Mouse (Mus musculus) cerebellum, adult 2 months (tissue): ENCODE data around the gene Anp32e. TPM values are rescaled to one million over a fixed set of nuclear protein-coding genes. Genes with fewer than 3 reads are reported as not detected.

Source experiments
- DNase-seq, 2 experiments: peaks; one replicate each; pipeline ENCODE4 v3.0.0; 2021
- H3K27ac ChIP-seq: fragments of 200-500 bp; 2 replicates; pipeline ENCODE4 v1.5.1; 2012; ENCODE audit warnings: low read length, control low read depth, inconsistent platforms; ENCODE audit not compliant: insufficient read depth
- H3K27me3 ChIP-seq: fragments of 200-500 bp; 2 replicates; pipeline ENCODE4 v1.6.1; 2012; ENCODE audit warnings: inconsistent platforms, mild to moderate bottlenecking, low read length, moderate library complexity; ENCODE audit not compliant: control insufficient read depth, insufficient read depth
- H3K4me1 ChIP-seq: fragments of 200-500 bp; 2 replicates; pipeline ENCODE4 v1.6.1; 2011; ENCODE audit warnings: low read length; ENCODE audit not compliant: control insufficient read depth, insufficient read depth
- H3K4me3 ChIP-seq: fragments of 200-500 bp; replicated peaks from 2 replicates; pipeline ENCODE3; 2011; ENCODE audit warnings: mild to moderate bottlenecking, low read depth, low read length, control low read depth; ENCODE audit not compliant: insufficient read depth
- CTCF ChIP-seq: fragments of 200-500 bp; IDR thresholded peaks from 2 replicates; pipeline ENCODE4 v1.5.1; 2011; ENCODE audit warnings: low read depth, mild to moderate bottlenecking, control low read depth, low read length, moderate library complexity, borderline replicate concordance; ENCODE audit not compliant: insufficient read depth
- POLR2A ChIP-seq: fragments of 200-500 bp; IDR thresholded peaks from 2 replicates; pipeline ENCODE4 v1.6.1; 2011; ENCODE audit warnings: low read length, control low read depth, borderline replicate concordance; ENCODE audit not compliant: insufficient read depth
- WGBS: fragments of 180-500 bp; shearing (Covaris S2); methylation state at CpG from one replicate; pipeline ENCODE4 v1.1.7; 2018; 5-methylcytosine and 5-hydroxymethylcytosine counted together
- polyA plus RNA-seq: library from polyadenylated mRNA; depleted of rRNA; stranded (reverse); fragments of >200 nt; gene quantifications from 2 replicates; pipeline ENCODE4 v1.2.3, GENCODE M21; 2012

The Anp32e gene
- polyA plus RNA-seq, 1 experiment = 70.4 TPM

DNA sequence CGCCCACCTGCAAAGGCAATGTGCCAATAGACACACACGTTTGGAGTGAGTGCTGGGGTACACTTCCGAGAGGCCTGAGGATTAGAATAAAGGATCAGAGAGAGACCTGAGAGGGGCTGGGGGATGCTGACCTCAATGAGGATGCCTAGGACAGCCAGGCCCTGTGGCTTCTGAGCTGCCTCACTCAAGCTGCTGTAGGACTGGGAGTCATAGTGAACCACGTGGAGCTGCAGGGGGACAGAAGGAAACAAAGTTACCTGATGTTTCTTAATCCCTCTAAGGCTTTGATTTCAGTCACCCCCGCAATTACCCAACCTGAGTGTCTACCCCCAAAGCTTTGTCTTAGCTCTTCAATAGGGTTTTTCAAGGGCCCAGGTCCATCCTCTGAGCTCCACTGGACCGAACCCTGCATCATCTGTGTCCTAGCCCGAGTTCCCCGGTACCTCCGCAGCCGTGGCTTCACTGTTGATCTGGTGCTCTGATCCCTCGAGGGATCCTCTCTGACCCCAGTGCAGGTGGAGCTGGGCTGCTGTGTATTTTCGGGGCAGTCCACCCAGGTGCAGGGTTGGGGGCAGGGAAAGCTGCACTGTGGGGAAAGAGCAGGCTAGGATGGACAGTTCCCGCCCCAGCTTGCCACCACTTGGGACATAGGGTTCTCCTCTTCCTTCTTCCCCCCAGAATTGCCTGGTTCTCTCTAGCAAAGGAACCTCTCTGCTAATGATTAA is 29.1 kb upstream of the Anp32e start:
- H3K27me3 ChIP-seq = no peaks in the 10 kb centered on the region
- no peak for DNase-seq
- no peak overlapping the region for H3K4me3 ChIP-seq
- H3K27ac ChIP-seq = no peak overlapping the region
- H3K4me1 ChIP-seq = peaks cover 9% of the 10 kb centered on the region
- WGBS = 72% methylated on average over 13 of the region's 13 CpGs
- TF ChIP-seq CTCF (no peak), POLR2A (no peak)

DNA sequence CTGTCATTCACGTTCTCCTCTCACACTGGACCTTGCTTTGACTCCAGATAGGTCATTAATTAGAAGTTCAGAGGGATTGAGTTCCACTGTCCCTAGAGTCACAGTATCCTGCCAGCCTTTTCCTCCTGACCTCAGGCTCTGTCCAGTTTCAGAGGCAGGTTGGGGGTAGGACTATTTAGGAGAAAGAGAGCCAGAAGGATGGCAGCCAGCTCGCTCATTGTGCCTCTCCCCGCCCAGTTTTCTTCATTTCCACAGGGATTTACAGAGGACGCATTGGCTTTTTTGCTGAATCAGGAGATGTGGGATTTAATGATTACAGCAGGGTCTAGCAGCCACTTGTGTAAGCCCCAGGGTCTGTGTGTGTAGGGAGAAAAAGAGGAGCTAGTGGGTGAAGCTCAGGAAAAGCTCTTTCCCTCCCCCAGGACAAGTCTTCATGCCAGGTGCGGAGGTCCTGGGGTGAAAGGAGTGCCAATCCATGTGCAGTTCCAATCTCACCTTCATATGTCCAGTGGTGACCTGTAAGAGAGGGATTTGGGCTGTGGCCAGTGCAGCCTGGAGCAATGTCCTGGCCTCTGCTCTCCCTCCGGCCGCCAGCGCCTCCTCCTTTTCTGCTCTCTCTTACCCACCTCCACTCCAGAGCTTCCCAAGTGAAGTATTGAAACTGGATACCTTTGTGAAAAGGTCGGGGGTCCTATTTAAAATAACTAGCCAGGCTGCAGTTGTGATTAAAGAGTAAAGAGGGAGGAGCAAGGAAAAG is 27.3 kb upstream of the Anp32e start:
- no peaks in the 10 kb centered on the region for H3K27me3 ChIP-seq
- 47% methylated on average over 9 of the region's 9 CpGs for WGBS
- H3K4me1 ChIP-seq = peaks cover 4% of the 10 kb centered on the region; the same call in 1 of the 2 replicates
- TF ChIP-seq POLR2A (no peak), CTCF (no peak)
- peak overlapping the region; percentile 69; the same call in 1 of the 2 replicates for H3K27ac ChIP-seq
- DNase-seq = no peak
- H3K4me3 ChIP-seq = no peak overlapping the region

DNA sequence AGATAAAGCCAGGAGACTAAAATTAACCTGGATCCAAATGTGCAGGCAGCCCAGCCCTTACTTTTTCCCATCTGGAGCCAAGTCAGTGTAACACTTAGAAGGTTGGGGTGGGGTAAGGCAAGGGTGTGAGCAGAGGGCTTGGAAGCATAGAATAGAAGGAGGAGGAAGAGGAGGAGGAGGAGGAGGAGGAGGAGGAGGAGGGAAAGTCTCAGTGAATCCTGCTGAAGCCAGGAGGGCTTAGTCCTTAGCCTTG is 26.7 kb upstream of the Anp32e start:
- DNase-seq = no peak
- TF ChIP-seq POLR2A (no peak), CTCF (no peak)
- H3K4me1 ChIP-seq = peaks cover 4% of the 10 kb centered on the region; the same call in 1 of the 2 replicates
- no peaks in the 10 kb centered on the region for H3K27me3 ChIP-seq
- peak overlapping the region; percentile 69; the same call in 1 of the 2 replicates for H3K27ac ChIP-seq
- no peak overlapping the region for H3K4me3 ChIP-seq

DNA sequence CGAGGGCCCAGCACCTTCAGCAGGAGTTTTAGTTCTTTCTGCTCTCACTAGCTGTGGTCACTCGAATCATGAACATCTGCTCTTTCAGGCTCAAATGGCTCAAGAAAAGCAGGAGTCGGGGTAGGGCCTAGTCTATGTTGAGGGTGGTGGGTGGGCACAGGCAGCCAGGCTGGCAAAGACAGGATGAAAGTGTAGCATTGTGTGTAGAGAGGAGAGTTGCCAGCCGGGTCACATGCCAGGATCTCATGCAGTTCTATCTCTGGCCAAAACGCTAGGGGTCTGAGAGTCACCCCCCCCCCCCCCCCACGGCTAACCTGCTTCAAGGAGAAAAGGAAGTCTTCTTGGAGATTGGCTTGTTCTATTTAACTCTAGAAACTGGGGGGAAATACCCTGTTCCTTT is 26.4 kb upstream of the Anp32e start:
- WGBS = 31% methylated on average over 6 of the region's 6 CpGs
- H3K4me3 ChIP-seq = no peak overlapping the region
- peak overlapping the region; percentile 69; the same call in 1 of the 2 replicates for H3K27ac ChIP-seq
- no peak for DNase-seq
- no peak for TF ChIP-seq CTCF
- no peak for TF ChIP-seq POLR2A
- H3K27me3 ChIP-seq = no peaks in the 10 kb centered on the region
- peaks cover 4% of the 10 kb centered on the region; the same call in 1 of the 2 replicates for H3K4me1 ChIP-seq

DNA sequence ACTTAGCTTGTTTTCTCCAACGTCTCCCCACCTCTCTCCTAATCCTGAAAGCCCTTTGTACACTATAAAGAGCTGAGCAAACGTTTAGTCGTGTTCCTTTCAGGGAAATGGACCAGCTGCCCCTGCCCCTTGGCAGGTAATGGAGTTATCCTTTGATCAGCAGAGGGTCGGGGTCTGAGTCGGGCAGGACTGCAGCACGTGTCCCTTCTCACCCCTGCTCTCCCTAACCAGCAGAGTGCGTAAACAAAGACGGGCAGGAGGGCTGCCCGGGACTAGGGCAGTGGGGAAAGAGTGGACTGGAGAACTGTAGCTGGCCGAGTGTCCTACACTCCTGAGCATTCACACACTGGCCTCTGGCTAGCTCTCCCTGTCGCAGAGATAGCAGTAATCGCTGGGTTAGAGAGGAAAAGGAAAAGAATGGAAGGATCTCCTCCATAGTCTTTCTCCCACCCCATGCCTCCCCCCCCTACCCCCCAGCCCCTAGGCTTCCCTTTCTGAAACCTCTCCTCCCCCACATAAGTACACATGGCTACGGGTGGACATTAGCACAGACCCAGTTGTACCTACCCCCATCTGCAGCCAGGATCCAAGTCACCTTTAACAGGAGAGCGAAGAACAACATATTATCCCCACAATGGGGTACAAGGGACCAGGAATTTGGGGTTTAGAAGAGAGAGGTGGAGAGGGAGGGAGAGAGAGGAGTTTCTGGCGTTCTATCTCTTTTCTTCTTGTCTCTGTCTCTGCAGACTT is 25.1 kb upstream of the Anp32e start:
- no peak for DNase-seq
- Histone ChIP-seq H3K27me3 (no peaks in the 10 kb centered on the region), H3K4me1 (peaks cover 4% of the 10 kb centered on the region; the same call in 1 of the 2 replicates), H3K4me3 (no peak overlapping the region), H3K27ac (peak overlapping the region; percentile 7; the same call in 1 of the 2 replicates)
- TF ChIP-seq CTCF = no peak
- no peak for TF ChIP-seq POLR2A
- whole genome bisulfite sequencing = 16% methylated on average over 15 of the region's 15 CpGs

DNA sequence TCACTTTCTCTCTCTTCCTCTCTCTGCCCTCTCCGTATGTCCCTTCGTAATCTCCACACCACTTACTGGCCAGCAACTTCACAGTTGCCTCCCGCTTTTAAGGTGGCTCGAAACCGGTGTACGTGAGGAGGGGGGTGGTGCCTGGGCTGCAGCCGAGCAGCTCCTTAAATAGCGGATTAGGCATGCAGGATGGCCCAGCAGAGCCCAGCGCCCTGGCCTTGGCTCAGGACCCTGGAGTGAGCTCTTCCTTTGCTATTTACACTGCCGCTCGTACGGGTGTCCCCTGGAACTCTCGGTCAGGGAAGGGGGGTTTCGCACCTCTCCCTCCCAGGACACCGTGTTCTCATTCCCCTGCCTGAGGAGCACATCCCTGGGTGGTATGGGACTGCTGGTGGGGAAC is 24.5 kb upstream of the Anp32e start, which contains the start of gene Car14:
Car14 (minus strand) TSS at position 124 of the 400 bp plus-strand sequence.
- no peaks in the 10 kb centered on the region for H3K27me3 ChIP-seq
- peaks cover 4% of the 10 kb centered on the region; the same call in 1 of the 2 replicates for H3K4me1 ChIP-seq
- TF ChIP-seq CTCF = no peak
- no peak for TF ChIP-seq POLR2A
- H3K4me3 ChIP-seq = peak within 1 kb of the TSS; percentile 34
- peak within 1 kb of the TSS; percentile 7; the same call in 1 of the 2 replicates for H3K27ac ChIP-seq
- WGBS = 2% methylated on average over 15 of the region's 15 CpGs
- no peak for DNase-seq

DNA sequence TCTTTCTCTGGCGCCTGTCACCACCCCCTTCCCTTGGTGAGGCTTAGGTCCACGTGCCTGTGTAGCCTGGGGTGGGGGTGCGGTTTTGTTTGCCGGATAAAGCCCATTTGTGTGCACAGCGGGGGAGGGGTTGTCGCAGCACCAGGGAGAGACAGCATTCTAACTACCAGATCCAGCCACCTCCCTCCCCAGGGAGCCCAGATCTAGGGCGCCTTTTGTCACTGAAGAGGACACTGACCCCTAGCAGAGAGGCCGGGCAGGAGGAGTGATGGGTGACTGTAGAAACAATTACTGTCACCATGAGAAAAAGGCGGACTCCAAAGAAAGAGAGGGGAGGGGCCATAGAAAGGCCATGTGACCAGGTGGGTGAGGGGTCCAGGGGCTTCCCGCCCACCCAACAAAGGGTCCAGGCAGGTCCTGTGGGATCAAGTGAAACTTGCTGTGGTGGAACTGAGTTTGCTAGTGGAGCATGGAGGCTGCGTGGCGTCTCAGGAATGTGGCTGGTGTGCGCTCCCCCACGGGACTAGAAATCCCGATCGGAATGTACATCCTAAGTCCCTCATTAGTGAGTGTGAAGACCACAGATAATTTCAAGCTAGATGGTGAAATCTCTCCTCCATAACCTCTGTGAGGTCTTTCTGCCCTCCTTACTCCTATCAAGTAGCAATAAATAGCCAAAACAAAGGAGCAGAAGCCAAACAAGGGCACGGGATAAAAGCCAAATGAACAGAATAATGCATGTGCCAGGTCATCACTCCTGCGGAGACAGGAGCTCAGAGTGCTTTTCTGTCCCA is 23.7 kb upstream of the Anp32e start:
- Histone ChIP-seq H3K27me3 (no peaks in the 10 kb centered on the region), H3K27ac (no peak overlapping the region), H3K4me3 (peak overlapping the region; percentile 4), H3K4me1 (peaks cover 4% of the 10 kb centered on the region; the same call in 1 of the 2 replicates)
- no peak for TF ChIP-seq CTCF
- TF ChIP-seq POLR2A = no peak
- peak in 1 of 2 experiments; percentile 53 for DNase-seq
- WGBS = 1% methylated on average over 18 of the region's 18 CpGs
